Mouse (Mus musculus) midbrain, embryonic 14.5 days (tissue): ENCODE measurements around the gene B3gnt6. TPM values are rescaled to one million over a fixed set of nuclear protein-coding genes. Genes with fewer than 3 reads are reported as not detected.
"Not testable (repeated sequence)": the region's sequence is repeated elsewhere in the genome, so short reads cannot be mapped to it uniquely, and the experiment has no call there.

Experiments
- ATAC-seq: fragments of 200-750 bp; cut with Nextera tagmentation; 2 replicates; pipeline ENCODE4 v1.8.0; 2017; ENCODE audit warnings: moderate number of reproducible peaks, moderate library complexity; ENCODE audit not compliant: low FRiP score, low TSS enrichment
- DNase-seq: peaks from one replicate; pipeline ENCODE4 v3.0.0-alpha.2; 2015
- H3K27ac ChIP-seq: fragments of 300-500 bp; sonication (generic); replicated peaks from 2 replicates; pipeline ENCODE4 v1.5.1; 2014; ENCODE audit warnings: mild to moderate bottlenecking, low read depth, low read length, moderate library complexity
- H3K27me3 ChIP-seq: fragments of 300-500 bp; sonication (generic); 2 replicates; pipeline ENCODE4 v1.6.1; 2014; ENCODE audit warnings: low read length, control low read depth, mixed read lengths; ENCODE audit not compliant: control insufficient read depth, insufficient read depth
- H3K36me3 ChIP-seq: fragments of 300-500 bp; sonication (generic); 2 replicates; pipeline ENCODE4 v1.6.1; 2014; ENCODE audit warnings: low read length, control low read depth; ENCODE audit not compliant: control insufficient read depth, insufficient read depth
- H3K4me1 ChIP-seq: fragments of 300-500 bp; sonication (generic); 2 replicates; pipeline ENCODE4 v1.6.1; 2014; ENCODE audit warnings: mild to moderate bottlenecking, antibody characterized with exemption, low read length, control low read depth; ENCODE audit not compliant: control insufficient read depth, insufficient read depth
- H3K4me2 ChIP-seq: fragments of 300-500 bp; sonication (generic); 2 replicates; pipeline ENCODE4 v1.6.1; 2014; ENCODE audit warnings: mild to moderate bottlenecking, low read length, moderate library complexity
- H3K4me3 ChIP-seq: fragments of 300-500 bp; sonication (generic); replicated peaks from 2 replicates; pipeline ENCODE4 v1.5.1; 2014; ENCODE audit warnings: low read depth, low read length
- H3K9ac ChIP-seq: fragments of 300-500 bp; sonication (generic); replicated peaks from 2 replicates; pipeline ENCODE4 v1.6.1; 2014; ENCODE audit warnings: mild to moderate bottlenecking, low read length, moderate library complexity
- H3K9me3 ChIP-seq: fragments of 300-500 bp; sonication (generic); 2 replicates; pipeline ENCODE4 v1.6.1; 2016; ENCODE audit warnings: low read length, control low read depth, mixed read lengths; ENCODE audit not compliant: control insufficient read depth
- WGBS: fragments of 180-500 bp; shearing (Covaris S2); extraction: QIAGEN DNeasy Blood & Tissue Kit; methylation state at CpG from one replicate; pipeline ENCODE4 v1.1.7; 2014; 5-methylcytosine and 5-hydroxymethylcytosine counted together
- polyA plus RNA-seq: library from polyadenylated mRNA; unstranded; fragments of >200 nt; fragmentation: Nextera tagmentation; extraction: Ambion mirVana; gene quantifications from 2 replicates; pipeline ENCODE4 v1.2.1, GENCODE M21; 2014

The B3gnt6 gene
- polyA plus RNA-seq, 1 experiment from 2014 or later = 0.12 TPM

DNA sequence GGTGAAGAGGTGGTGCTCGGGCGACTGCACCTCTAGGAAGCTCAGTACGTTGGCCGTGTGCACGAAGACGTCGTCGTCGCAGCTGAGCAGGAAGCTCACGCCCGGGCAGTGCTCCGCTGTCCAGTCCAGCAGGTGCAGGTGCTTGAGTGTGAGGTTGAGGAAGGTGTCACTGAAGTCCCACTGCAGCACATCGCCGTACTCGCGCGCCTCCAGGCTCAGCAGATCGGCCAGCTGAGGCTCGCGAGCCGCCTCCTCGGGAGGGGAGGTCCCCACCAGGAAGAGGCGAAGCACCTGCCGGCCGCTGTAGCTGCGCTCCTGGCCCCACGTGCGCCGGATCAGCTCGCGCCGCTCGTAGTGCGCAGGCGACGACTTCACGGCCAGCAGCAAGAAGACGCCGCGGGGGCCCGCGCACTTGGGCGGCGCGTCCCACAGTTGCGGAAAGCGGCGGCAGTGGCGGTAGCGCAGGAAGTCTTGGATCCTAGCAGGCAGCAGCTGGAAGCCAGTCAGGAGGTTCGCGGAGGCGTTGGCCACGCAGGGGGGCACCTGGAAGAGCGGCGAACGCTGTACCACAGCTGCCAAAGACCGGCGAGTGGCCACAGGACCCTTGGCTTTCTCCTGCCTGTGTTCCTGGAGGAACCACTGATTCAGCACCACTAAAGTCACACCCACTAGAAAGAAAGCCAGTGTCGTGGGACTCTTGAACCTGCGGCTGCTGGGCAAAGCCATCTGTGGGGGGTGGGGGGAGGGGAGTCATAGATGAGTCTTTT lies 5.1 kb downstream of the B3gnt6 start:
- 1% methylated on average over 61 of the region's 61 CpGs for WGBS
- no peaks in the 10 kb centered on the region for H3K9me3 ChIP-seq
- ATAC-seq = peak; percentile 38; the same call in 1 of the 2 replicates
- peak overlapping the region; percentile 50 for H3K9ac ChIP-seq
- H3K27ac ChIP-seq = no peak overlapping the region
- H3K27me3 ChIP-seq = peaks cover 59% of the 10 kb centered on the region
- peak overlapping the region; percentile 96 for H3K4me2 ChIP-seq
- H3K36me3 ChIP-seq = no peaks in the 10 kb centered on the region
- H3K4me1 ChIP-seq = peaks cover 13% of the 10 kb centered on the region
- H3K4me3 ChIP-seq = peak overlapping the region; percentile 44
- peak; percentile 75 for DNase-seq

DNA sequence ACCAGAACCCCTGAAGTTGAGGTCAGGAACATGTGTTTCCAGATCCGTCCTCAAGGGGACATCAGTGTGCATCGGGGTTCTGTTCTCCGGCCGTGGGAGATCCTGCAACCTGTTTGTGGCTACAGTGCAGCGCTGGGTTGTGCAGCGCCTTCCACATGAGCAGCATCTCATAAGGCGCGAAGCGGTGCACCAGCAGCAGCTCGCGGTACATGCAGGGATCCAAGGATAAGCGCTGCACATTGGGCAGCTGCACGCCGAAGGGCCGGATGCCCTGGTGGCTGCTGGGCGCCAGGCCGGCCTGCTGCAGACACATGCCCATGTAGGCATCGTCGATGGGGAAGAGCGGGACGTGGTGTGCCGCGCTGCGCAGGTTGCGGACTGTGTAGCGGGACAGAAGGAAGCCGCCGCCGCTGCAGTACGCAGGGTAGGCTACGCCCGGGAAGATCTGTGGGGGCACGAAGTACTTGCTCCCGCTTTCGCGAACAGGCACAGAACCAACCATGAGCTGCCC lies 5.7 kb downstream of the B3gnt6 start:
- ATAC-seq = peak; percentile 62

DNA sequence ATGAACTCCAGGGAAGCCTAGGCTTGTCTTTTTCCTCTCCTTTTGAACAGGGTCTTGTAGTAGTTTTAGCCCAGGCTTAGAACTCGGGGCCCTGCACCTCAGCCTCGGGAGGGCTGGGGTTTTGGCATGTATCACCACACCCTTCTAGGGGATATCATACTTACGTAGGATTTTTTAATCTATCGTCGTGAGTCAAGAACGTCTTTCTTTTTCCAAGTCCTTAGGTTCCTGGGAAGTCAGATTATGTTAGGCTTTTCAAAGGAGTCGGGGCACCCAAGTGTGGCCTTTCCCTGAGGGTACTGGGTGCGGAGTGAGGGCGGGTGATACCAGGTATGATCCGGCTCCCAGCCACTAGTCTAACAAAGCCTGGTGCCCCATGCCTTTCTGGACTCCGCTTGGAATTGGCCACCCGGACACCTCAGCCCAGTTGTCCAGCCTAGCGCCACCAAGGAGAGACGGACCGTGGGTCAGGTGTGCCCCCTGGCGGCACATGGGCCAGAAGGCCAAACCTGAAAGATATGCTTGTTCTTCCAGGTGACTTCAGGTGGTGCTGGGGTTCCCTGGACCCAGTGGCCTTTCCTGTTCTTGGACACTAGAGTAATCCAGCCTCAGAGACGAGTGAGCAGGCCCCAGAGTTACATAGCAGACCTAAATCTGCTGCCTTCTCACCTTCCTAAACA lies 7.6 kb downstream of the B3gnt6 start:
- WGBS = 68% methylated on average over 17 of the region's 17 CpGs
- peaks cover 64% of the 10 kb centered on the region for H3K27me3 ChIP-seq
- peak; percentile 25 for DNase-seq

More for the DNA sequence above, 5.7 kb downstream of the B3gnt6 start:
- H3K36me3 ChIP-seq = no peaks in the 10 kb centered on the region
- H3K9ac ChIP-seq = peak overlapping the region; percentile 50
- no peak overlapping the region for H3K27ac ChIP-seq
- WGBS = 2% methylated on average over 36 of the region's 36 CpGs
- peak overlapping the region; percentile 44 for H3K4me3 ChIP-seq
- peaks cover 64% of the 10 kb centered on the region for H3K27me3 ChIP-seq
- no peaks in the 10 kb centered on the region for H3K9me3 ChIP-seq
- peak; percentile 71 for DNase-seq
- peak overlapping the region; percentile 96 for H3K4me2 ChIP-seq
- H3K4me1 ChIP-seq = peaks cover 13% of the 10 kb centered on the region

GRCm38 (mm10) chr7:98190578-98190977 lies 8.7 kb downstream of the B3gnt6 start:
- no peaks in the 10 kb centered on the region for H3K36me3 ChIP-seq
- H3K9ac ChIP-seq = no peak overlapping the region
- H3K27me3 ChIP-seq = peaks cover 53% of the 10 kb centered on the region
- peaks cover 24% of the 10 kb centered on the region for H3K4me1 ChIP-seq
- no peaks in the 10 kb centered on the region for H3K9me3 ChIP-seq
- ATAC-seq (no peak), DNase-seq (peak; percentile 33)
- H3K27ac ChIP-seq = no peak overlapping the region
- no peak overlapping the region for H3K4me3 ChIP-seq
- no peak overlapping the region for H3K4me2 ChIP-seq
- 91% methylated on average over 1 of the region's 1 CpGs for WGBS

More for the DNA sequence above, 7.6 kb downstream of the B3gnt6 start:
- H3K4me1 ChIP-seq = peaks cover 17% of the 10 kb centered on the region
- H3K27ac ChIP-seq = no peak overlapping the region
- no peak for ATAC-seq
- no peaks in the 10 kb centered on the region for H3K9me3 ChIP-seq
- no peak overlapping the region for H3K4me2 ChIP-seq
- H3K4me3 ChIP-seq = no peak overlapping the region
- no peak overlapping the region for H3K9ac ChIP-seq
- no peaks in the 10 kb centered on the region for H3K36me3 ChIP-seq

GRCm38 (mm10) chr7:98189745-98190144 lies 9.5 kb downstream of the B3gnt6 start:
- no peak for DNase-seq
- Histone ChIP-seq H3K36me3 (no peaks in the 10 kb centered on the region), H3K4me3 (no peak overlapping the region), H3K9ac (no peak overlapping the region), H3K4me1 (peaks cover 24% of the 10 kb centered on the region), H3K4me2 (no peak overlapping the region), H3K27me3 (peaks cover 45% of the 10 kb centered on the region), H3K9me3 (no peaks in the 10 kb centered on the region), H3K27ac (no peak overlapping the region)
- 56% methylated on average over 3 of the region's 3 CpGs for WGBS
- ATAC-seq = no peak

DNA sequence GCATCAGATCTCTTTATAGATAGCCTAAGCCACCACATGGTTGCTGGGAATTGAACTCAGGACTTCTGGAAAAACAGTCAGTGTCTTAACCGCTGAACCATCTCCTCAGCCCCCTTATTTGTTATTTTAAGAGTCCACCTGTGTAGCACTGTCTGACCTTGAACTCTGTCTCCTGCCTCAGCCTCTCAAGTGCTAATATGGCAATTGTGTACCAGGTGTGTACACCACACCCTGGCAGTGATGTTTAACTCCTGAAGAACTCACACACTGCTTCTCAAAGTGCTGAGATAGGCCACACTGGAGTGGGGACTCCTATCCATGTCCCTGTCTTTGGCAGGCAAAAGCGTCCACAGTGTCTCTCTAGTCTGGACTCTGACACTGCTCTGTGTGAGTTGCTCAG lies 10.6 kb downstream of the B3gnt6 start:
- Histone ChIP-seq H3K4me2 (no peak overlapping the region), H3K36me3 (no peaks in the 10 kb centered on the region), H3K9ac (no peak overlapping the region), H3K4me1 (peaks cover 17% of the 10 kb centered on the region), H3K27me3 (peaks cover 34% of the 10 kb centered on the region), H3K9me3 (no peaks in the 10 kb centered on the region), H3K27ac (no peak overlapping the region), H3K4me3 (no peak overlapping the region)
- 91% methylated on average over 2 of the region's 2 CpGs for WGBS
- ATAC-seq (no peak), DNase-seq (no peak)

- Histone ChIP-seq H3K9me3 (no peaks in the 10 kb centered on the region), H3K9ac (no peak overlapping the region), H3K36me3 (no peaks in the 10 kb centered on the region), H3K4me3 (no peak overlapping the region), H3K27ac (no peak overlapping the region), H3K4me2 (no peak overlapping the region), H3K4me1 (peaks cover 13% of the 10 kb centered on the region; the same call in 1 of the 2 replicates), H3K27me3 (peaks cover 30% of the 10 kb centered on the region)
- no peak for DNase-seq
- no peak for ATAC-seq
- WGBS = 95% methylated on average over 2 of the region's 2 CpGs
Observed at GRCm38 (mm10) chr7:98188238-98188637, 11.0 kb downstream of the B3gnt6 start.

- Histone ChIP-seq H3K4me1 (peaks cover 11% of the 10 kb centered on the region; the same call in 1 of the 2 replicates), H3K27ac (0 out of 2 replicates have a peak overlapping the region, but pooled peaks have one; percentile 45), H3K27me3 (peaks cover 21% of the 10 kb centered on the region)
- not testable (repeated sequence) for H3K9ac ChIP-seq, ATAC-seq, H3K36me3 ChIP-seq, H3K4me2 ChIP-seq, H3K4me3 ChIP-seq, H3K9me3 ChIP-seq, DNase-seq
- 63% methylated on average over 3 of the region's 3 CpGs for WGBS
Observed at GRCm38 (mm10) chr7:98187332-98187731, 11.9 kb downstream of the B3gnt6 start.
